36 mouse cellular contexts compared by ENCODE assay signal in genomic region chr3:15331545-15331944, GRCm38 (mm10). TPM values are rescaled to one million over a fixed set of nuclear protein-coding genes. Genes with fewer than 3 reads are reported as not detected.
DNase-seq lines count a peak whose midpoint lies in the region; ATAC-seq and TF ChIP-seq lines count a peak whose summit lies in the region.
"Had no signal": no experiment of that assay in that cellular context is flagged by ENCODE, and none has a peak within 500 bp of the region (broad histone marks: within the 10 kb centered on the region; RNA-seq: fewer than 3 reads in every experiment).

No protein-coding gene starts in this region.

- H3K27me3 ChIP-seq in liver, embryonic 15.5 days, result no peaks in the 10 kb centered on the region
- H3K27me3 ChIP-seq in liver, embryonic 12.5 days (replicated peaks), result no peaks in the 10 kb centered on the region
- no peaks in the 10 kb centered on the region for H3K27me3 ChIP-seq in thymus, adult 2 months (ENCODE audit: control insufficient read depth, insufficient read depth, low read length)
- H3K27me3 ChIP-seq: forebrain, embryonic 13.5 days; heart, embryonic 12.5 days; hindbrain, embryonic 15.5 days; kidney, embryonic 15.5 days; neural tube, embryonic 15.5 days had no signal

- no peak overlapping the region for H3K27ac ChIP-seq in liver, embryonic 15.5 days (replicated peaks)
- H3K27ac ChIP-seq in liver, embryonic 12.5 days, result no peak overlapping the region
- H3K27ac ChIP-seq in bone marrow, adult 2 months (ENCODE audit: control insufficient read depth, insufficient read depth, low read depth, low read length, poor library complexity), result peak overlapping the region; percentile 80; the same call in 1 of the 2 replicates
- no peak overlapping the region for H3K27ac ChIP-seq in thymus, adult 2 months (ENCODE audit: control insufficient read depth, insufficient read depth, low read length)
- H3K27ac ChIP-seq: forebrain, embryonic 13.5 days; hindbrain, embryonic 15.5 days; kidney, embryonic 15.5 days; layer of hippocampus, adult 2 months; neural tube, embryonic 15.5 days; stomach, postnatal 0 days had no signal

- no peaks in the 10 kb centered on the region for H3K4me1 ChIP-seq in liver, embryonic 15.5 days (replicated peaks)
- no peaks in the 10 kb centered on the region for H3K4me1 ChIP-seq in liver, embryonic 12.5 days
- H3K4me1 ChIP-seq in bone marrow, adult 2 months (ENCODE audit: control insufficient read depth, insufficient read depth, low read length), result no peaks in the 10 kb centered on the region; the same call in 1 of the 2 replicates
- H3K4me1 ChIP-seq in thymus, adult 2 months (replicated peaks; ENCODE audit: control insufficient read depth, insufficient read depth, low read length), result no peaks in the 10 kb centered on the region
- H3K4me1 ChIP-seq: forebrain, embryonic 13.5 days; heart, embryonic 12.5 days; hindbrain, embryonic 15.5 days; kidney, embryonic 15.5 days; neural tube, embryonic 15.5 days had no signal

- no peaks in the 10 kb centered on the region for H3K36me3 ChIP-seq in liver, embryonic 15.5 days (replicated peaks)
- no peaks in the 10 kb centered on the region for H3K36me3 ChIP-seq in liver, embryonic 12.5 days
- no peaks in the 10 kb centered on the region for H3K36me3 ChIP-seq in thymus, adult 2 months (ENCODE audit: control insufficient read depth, insufficient read depth, low read length)
- H3K36me3 ChIP-seq: heart, embryonic 12.5 days; hindbrain, embryonic 15.5 days; kidney, embryonic 15.5 days; neural tube, embryonic 15.5 days had no signal

- ATAC-seq in liver, embryonic 15.5 days (ENCODE audit: insufficient read depth), result peak; percentile 68
- ATAC-seq in liver, embryonic 12.5 days, result no peak
- ATAC-seq in hematopoietic stem cell, adult 5-6 weeks (replicated peaks in 1 of 2; ENCODE audit: insufficient read depth in 1 of 2, low FRiP score in 2 of 2, low TSS enrichment in 1 of 2, low read depth in 1 of 2, poor library complexity in 2 of 2, severe bottlenecking in 2 of 2), result peak; percentile 47 to 73; a peak in 2 of 4 replicates
- ATAC-seq in neutrophil, adult 5-6 weeks (ENCODE audit: extremely low read depth, insufficient number of reproducible peaks, low FRiP score, poor library complexity, severe bottlenecking), result peak; percentile 75
- ATAC-seq: forebrain, embryonic 13.5 days; inflammation-experienced regulatory T-cells, adult 6 months had no signal

- no peak overlapping the region for H3K4me3 ChIP-seq in liver, embryonic 15.5 days (replicated peaks)
- H3K4me3 ChIP-seq in liver, embryonic 12.5 days, result no peak overlapping the region
- peak overlapping the region; percentile 48 for H3K4me3 ChIP-seq in bone marrow, adult 2 months (replicated peaks; ENCODE audit: control insufficient read depth, low read depth, low read length)
- no peak overlapping the region for H3K4me3 ChIP-seq in thymus, adult 2 months (ENCODE audit: control insufficient read depth, insufficient read depth, low read length)
- H3K4me3 ChIP-seq: forebrain, embryonic 13.5 days; heart, embryonic 12.5 days; hindbrain, embryonic 15.5 days; kidney, embryonic 15.5 days; layer of hippocampus, adult 2 months; neural tube, embryonic 15.5 days had no signal

- H3K9ac ChIP-seq in liver, embryonic 15.5 days, result no peak overlapping the region
- H3K9ac ChIP-seq in liver, embryonic 12.5 days, result no peak overlapping the region
- H3K9ac ChIP-seq: forebrain, embryonic 13.5 days; heart, embryonic 12.5 days; hindbrain, embryonic 15.5 days; kidney, embryonic 15.5 days; neural tube, embryonic 15.5 days had no signal

- no peak for TF ChIP-seq CTCF in bone marrow, adult 2 months (IDR thresholded peaks at IDR 0.05; ENCODE audit: control insufficient read depth, insufficient read depth, low read length)
- TF ChIP-seq CTCF in thymus, adult 2 months (IDR thresholded peaks at IDR 0.05; ENCODE audit: borderline replicate concordance, control insufficient read depth, extremely low read depth, insufficient read depth, low read length, poor library complexity), result no peak

- H3K4me2 ChIP-seq in liver, embryonic 15.5 days, result no peak overlapping the region
- H3K4me2 ChIP-seq in liver, embryonic 12.5 days, result no peak overlapping the region
- H3K4me2 ChIP-seq: forebrain, embryonic 13.5 days; heart, embryonic 12.5 days; hindbrain, embryonic 15.5 days; kidney, embryonic 15.5 days; neural tube, embryonic 15.5 days had no signal

- no peaks in the 10 kb centered on the region for H3K9me3 ChIP-seq in liver, embryonic 15.5 days (replicated peaks)
- H3K9me3 ChIP-seq in liver, embryonic 12.5 days (replicated peaks), result no peaks in the 10 kb centered on the region
- H3K9me3 ChIP-seq: forebrain, embryonic 13.5 days; hindbrain, embryonic 15.5 days; kidney, embryonic 15.5 days had no signal

- TF ChIP-seq POLR2A in bone marrow, adult 2 months (IDR thresholded peaks at IDR 0.05; ENCODE audit: borderline replicate concordance, control insufficient read depth, low read depth, low read length), result no peak
- no peak for TF ChIP-seq POLR2A in thymus, adult 2 months (IDR thresholded peaks at IDR 0.05; ENCODE audit: control insufficient read depth, extremely low read depth, insufficient read depth, low read length, poor library complexity)

- DNase-seq in thymus, adult 2 months, result no peak
- no peak for DNase-seq in layer of hippocampus, postnatal 14 days (ENCODE audit: low spot score in 2 of 2)
- DNase-seq: adrenal gland, postnatal 25 days; B cell, adult 2 months; cerebellum, adult 8-10 months; cerebellum, postnatal 25 days; gastrocnemius, postnatal 10 days; heart, adult 18-20 months; heart, postnatal 4 days; kidney, adult 18-20 months; kidney, postnatal 25 days; layer of hippocampus, postnatal 36 days; left cerebral cortex, postnatal 4 days; lung, adult 2 months; lung, postnatal 4 days; midbrain, embryonic 14.5 days; right cerebral cortex, postnatal 4 days; thymus, adult 18-20 months; thymus, postnatal 36 days had no signal

- 47% methylated on average over 3 of the region's 3 CpGs for WGBS in liver, embryonic 15.5 days (ENCODE audit: insufficient replicate concordance)
- 51% methylated on average over 3 of the region's 3 CpGs for WGBS in liver, embryonic 12.5 days (ENCODE audit: insufficient replicate concordance)
- WGBS in bone marrow, adult 2 months, result 27% methylated on average over 3 of the region's 3 CpGs
- 65% methylated on average over 3 of the region's 3 CpGs for WGBS in thymus, adult 2 months

RNA-seq across cellular contexts. Expression of gene Gm9733, which starts 0.6 kb away (rescaled TPM):
- polyA plus RNA-seq in liver, embryonic 15.5 days (2015; fragmentation: Nextera tagmentation; extraction: Ambion mirVana), result 0.60 TPM in 2 replicates
- not detected in 2 replicates for polyA plus RNA-seq in liver, embryonic 12.5 days (2016; fragmentation: Nextera tagmentation; extraction: Ambion mirVana)
- 3.8 and 11.8 TPM in 2 replicates for polyA plus RNA-seq in bone marrow, adult 2 months (2011; ENCODE audit: insufficient read depth, insufficient read length, low replicate concordance, missing spikeins)
- not detected in 2 replicates for total RNA-seq in hematopoietic stem cell, adult 5-6 weeks (2017)
- total RNA-seq in neutrophil, adult 5-6 weeks (2017), result 32.9 and 44.5 TPM in 2 replicates
- 0.53 TPM in 1 of 2 replicates, not detected in the other for polyA plus RNA-seq in thymus, adult 2 months (2012; rRNA removed)
- not detected for total RNA-seq in layer of hippocampus, postnatal 14 days (2021)
- total RNA-seq: adrenal gland, adult 18-20 months; adrenal gland, postnatal 25 days; gastrocnemius, postnatal 10 days; heart, adult 18-20 months; heart, postnatal 4 days; layer of hippocampus, adult 2 months; layer of hippocampus, postnatal 36 days; left cerebral cortex, postnatal 4 days had no signal
- polyA plus RNA-seq: brain, embryonic 14.5 days; embryonic facial prominence, embryonic 11.5 days; forebrain, embryonic 13.5 days; heart, embryonic 12.5 days; hindbrain, embryonic 15.5 days; kidney, embryonic 15.5 days; limb, embryonic 14.5 days; midbrain, embryonic 14.5 days; neural tube, embryonic 15.5 days; stomach, postnatal 0 days had no signal
